Mouse (Mus musculus): ENCODE data around the gene Tox3.

Gene Tox3

DNA sequence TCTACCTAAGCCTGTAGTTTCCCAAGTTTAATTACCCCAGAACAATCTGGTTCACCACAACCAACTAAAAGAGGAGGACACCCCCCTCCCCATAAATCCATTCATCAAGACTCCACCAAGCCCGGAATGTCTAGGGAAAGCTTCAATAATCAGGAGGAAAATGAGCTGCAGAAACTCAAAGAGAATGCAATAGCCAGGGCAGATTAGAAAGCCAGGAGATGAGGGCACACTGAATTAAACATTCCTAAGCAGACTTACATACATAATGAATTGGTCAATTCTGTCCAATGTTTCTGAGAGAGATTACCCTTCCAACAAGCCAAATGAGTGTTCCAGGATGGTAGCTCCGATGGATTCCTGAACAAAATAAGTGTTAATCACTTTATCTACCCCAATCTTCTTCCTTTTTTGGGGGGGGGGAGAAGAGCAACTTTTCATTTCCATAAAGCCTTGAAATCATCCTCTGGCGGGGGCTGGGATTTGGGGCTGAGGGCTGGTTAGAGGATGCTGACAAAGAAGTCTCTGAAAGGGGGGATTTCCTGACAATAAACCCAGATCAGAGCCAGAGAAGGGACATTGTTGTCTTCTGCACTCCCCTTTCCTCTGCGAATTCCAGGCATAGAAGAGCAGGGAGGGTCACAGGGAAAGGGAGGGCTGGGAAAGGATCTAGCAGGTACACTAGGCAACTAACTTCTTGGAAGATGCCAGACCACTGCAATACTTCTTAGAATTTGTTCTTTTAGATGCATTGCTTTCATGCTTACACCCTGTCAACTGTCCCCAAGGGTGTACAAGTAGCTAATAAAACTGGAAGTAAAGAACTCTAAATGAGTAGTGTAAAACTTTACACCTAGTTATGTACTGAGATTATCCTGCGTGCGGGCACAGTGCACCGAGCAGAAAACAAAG, 17.5 kb downstream of the Tox3 start:
- no peak for DNase-seq (ENCODE audit: low spot score in 2 of 2)

DNA sequence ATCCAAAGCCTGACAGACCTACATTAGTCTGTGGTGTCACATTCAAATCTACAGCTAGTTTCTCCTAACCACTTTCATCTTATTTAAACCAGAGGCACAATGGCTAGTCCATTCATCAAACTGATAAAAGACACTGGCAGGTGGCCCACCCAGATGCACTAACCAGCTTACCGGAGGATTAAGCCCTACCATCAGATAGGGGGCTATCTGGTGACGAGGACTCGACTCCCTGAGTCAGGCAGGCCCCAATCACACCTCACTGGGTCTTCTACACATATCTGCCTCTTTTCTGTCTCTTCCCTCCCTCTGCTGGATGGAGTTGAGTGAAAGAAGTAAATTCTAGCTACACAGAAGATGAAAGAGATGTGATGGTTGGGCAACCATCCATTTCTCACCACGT, 24.3 kb downstream of the Tox3 start:
- no peak for DNase-seq (ENCODE audit: low spot score in 2 of 2)

DNA sequence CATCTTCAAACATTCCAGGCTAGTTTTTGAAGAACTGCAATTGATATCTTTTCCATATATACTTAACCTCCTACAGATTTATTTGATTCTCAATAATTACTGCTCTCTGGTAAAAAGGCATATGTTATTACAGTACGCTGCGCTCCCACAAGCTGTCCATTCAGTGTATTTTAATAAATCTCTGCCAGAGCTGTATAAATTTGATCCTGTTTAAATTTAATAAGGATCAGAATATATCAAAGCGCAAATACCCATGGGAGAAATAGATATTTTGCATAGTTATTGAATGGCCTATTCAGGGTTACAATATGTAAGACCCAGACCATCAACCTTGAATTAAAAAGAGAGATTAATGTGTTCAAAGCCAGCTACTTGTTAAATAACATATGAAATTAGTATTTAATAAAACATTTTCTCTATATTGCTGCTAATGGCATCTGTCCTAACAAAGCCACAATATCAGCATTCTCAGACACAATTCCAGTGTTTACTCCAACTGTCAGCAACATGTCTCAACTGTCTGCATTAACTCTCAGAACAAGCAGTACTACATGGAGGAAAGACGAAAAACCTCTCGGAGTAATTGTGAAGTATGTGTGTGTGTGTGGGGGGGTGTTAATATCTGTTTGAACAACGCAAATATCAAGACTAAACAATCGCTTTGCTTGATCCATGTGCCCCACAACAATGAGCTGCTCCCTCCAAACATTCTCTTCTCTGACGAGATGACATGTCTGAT, 25.3 kb downstream of the Tox3 start:
- DNase-seq (ENCODE audit: low spot score in 2 of 2) = no peak

DNA sequence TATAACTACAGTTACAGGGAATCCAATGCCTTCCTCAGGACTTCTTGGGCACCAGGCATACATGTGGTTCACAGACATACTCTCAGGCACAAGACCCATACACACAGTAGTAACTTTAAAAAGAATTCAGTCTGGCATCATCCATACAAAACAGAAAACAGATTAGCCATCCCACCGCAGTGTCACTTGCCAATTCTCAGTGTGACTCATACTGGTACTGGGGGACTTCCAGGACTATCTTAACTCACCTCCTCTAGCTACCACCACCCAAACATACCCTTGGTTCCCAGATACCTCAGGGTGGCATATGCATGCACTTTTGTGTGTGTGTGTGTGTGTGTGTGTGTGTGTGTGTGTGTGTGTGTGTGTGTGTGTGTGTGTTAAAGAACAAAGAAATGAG, 26.9 kb downstream of the Tox3 start:
- DNase-seq (ENCODE audit: low spot score in 2 of 2) = no peak

DNA sequence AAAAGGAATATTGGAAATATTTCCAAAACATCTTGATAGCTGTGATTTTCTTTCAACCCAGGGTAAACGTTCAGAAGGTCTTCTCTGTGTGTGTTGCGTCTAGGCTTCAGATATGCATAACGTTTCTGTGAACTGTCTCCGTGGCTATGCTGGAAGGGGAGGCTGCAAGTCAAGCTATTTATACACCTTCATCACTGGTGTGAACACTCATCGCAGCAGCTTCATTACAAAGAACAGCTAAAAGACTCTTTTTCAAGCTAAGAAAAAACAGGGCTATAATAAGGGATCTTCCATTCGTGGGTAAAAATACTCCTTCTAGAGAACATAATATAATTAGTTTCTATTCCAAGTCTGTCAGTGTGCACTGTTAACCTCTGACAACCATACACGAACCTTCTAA, 33.8 kb downstream of the Tox3 start:
- no peak for DNase-seq (ENCODE audit: low spot score in 2 of 2)

DNA sequence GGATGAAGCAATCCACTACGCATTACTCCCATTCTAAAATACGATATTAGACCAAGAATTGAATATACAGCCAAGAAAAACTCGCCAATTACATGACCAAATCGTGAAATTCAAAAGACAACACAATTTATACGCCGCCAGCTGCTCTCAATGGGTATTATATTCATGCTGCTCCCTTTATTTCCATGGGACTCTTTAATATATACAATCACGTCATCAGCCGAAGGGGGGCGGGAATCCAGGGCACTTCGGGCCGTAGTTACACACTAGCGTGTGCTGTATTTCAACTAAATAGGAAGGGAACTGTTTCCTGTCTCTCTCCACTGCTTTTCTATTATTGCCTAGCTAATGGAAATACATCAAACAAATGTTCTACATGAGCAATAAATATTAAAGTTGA, 45.2 kb downstream of the Tox3 start:
- no peak for DNase-seq (ENCODE audit: low spot score in 2 of 2)

DNA sequence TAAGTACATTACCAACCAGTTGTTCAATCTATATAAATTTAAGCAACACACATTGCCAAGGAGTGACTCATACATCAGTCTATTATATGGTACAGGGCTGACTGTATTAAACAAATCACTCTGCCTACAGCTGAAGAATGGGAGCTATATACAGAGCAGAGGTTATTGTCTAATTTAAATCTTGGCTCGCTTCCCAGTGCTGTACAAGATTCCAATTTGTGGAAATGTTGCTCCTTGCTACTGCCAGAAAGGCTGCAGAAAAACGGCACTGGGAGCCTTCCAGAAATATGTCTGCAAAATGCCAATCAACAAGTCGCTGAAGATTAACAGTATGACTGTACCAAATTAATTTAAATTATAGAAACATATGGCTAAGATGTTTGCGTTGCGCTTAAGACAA, 45.9 kb downstream of the Tox3 start:
- DNase-seq (ENCODE audit: low spot score in 2 of 2) = no peak

DNA sequence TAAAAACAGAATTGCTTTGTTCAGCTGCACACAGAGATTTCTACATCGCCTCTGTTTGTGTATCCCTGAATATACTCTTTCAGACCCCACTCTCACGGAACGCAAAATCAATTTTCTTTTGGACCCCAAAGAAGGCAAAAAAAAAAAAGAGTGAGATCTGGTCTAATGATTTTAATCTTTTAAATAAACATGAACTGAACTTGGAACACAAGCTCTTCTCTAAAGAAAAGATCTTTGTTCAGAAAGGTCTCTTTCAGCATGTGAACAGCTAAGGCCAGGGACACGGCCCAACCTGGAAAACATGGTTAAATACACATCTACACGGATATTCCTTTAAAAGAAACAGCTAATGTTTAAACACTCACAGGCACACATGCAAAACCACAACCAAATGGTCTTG, 46.6 kb downstream of the Tox3 start:
- no peak for DNase-seq (ENCODE audit: low spot score in 2 of 2)

DNA sequence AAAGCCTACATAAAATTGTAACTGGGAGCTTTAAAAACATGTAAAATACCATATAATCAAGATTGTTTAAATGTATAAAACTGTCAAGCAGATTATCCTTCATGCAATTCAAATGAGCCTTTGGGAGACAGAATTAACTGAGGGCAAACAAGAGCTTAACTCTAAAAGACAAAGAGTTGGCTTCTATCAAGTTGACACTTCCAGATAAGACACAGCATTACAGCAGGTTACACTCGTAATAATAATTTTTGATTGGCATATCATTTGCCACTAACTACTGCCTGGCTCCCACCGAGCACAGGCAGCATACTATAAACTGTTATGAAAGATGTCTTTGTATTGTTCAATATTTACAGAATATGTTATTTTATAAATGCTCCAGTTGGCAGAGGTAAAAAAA, 47.2 kb downstream of the Tox3 start:
- DNase-seq (ENCODE audit: low spot score in 2 of 2) = no peak

DNA sequence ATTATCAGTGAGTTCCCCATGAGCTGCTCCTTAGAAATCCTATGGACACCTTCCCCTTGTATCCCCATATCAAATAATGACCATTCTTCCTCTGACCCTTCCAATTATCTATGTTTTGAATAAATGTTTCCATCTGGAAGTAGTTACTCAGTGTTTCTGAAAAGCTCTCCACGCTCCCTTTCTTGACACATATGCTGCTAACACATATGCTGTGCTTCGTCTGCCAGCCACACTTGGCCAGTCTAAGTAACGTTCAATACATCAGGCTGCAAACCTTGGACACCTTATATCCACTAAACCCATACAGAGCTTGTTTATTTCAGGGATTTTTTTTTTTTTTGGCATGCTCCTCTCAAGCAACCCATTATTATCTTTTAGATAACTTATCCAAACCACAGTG, 54.1 kb downstream of the Tox3 start:
- no peak for DNase-seq (ENCODE audit: low spot score in 2 of 2)

DNA sequence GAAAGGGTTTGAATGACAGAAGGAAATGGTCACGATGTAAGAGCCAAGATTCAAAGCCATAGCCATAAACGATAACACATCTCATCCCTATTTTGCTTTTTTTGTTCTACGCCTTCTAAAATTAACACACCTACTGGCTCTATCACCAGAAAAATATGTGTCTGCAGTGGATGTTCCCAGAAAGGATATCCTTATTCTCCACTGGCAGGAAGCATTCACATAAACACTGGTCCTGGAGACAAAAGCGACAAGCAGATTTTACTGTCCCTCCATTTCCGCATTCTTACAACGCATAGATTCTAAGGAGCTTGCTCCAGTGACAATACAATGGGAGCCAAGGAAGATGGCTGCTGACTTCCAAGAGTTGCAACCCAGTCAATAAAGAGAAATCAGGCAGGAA, 57.3 kb downstream of the Tox3 start:
- no peak for DNase-seq (ENCODE audit: low spot score in 2 of 2)

DNA sequence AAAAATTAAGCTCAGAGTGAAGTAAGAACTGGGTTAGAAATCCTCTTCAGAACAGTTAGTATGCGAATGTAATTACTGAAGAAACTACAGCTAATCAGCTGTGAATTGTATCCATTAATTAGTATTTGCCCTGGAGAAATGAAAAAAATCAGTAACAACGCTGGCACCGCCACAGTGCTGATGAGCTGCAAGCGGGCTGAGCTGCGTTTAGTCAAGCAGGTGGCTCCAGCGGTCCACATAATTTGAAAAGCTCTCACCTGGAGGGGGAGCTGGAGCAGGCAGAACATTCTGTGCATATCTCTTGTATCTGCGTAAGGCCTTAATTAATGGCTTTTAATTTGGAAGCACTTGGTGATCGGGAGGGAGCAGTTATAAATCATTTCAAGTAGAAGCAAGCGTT, 71.4 kb downstream of the Tox3 start:
- DNase-seq (ENCODE audit: low spot score in 2 of 2) = no peak

DNA sequence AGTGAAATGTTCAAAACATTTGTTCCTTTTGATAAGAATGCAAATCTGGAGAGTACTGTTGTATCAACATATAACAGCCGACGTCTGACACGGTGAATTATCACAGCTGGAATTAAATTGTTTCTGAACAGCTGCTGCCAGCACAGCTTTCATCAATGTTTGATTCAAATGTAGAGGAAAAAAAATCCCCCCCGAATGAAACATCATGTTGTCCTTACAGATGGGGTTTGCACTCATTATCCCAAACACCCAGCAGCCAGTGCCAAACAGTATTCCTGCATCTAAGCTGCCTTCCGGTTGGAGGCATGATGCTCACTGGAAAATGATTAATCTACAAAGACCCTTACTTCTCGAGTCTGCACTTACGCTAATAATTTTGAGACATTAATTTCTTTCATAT, 75.0 kb downstream of the Tox3 start:
- no peak for DNase-seq (ENCODE audit: low spot score in 2 of 2)

DNA sequence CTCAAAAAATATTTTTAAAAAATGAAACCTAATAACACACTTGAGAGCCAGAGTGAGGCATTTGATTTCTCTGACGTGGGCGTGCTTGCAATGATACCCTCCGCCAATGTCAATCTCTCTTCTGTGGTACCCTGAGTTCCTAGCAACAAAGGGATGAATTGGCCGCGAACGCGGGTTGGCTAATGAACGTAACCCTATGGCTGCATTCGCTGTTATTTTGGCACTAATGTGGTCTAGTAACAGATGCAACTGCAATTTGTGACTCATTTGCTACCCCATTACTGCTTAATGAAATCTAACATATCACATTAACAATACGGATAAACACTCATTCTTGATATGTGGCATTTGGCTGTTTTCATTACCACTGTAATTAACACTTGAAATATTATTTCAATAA, 76.2 kb downstream of the Tox3 start:
- DNase-seq (ENCODE audit: low spot score in 2 of 2) = no peak

DNA sequence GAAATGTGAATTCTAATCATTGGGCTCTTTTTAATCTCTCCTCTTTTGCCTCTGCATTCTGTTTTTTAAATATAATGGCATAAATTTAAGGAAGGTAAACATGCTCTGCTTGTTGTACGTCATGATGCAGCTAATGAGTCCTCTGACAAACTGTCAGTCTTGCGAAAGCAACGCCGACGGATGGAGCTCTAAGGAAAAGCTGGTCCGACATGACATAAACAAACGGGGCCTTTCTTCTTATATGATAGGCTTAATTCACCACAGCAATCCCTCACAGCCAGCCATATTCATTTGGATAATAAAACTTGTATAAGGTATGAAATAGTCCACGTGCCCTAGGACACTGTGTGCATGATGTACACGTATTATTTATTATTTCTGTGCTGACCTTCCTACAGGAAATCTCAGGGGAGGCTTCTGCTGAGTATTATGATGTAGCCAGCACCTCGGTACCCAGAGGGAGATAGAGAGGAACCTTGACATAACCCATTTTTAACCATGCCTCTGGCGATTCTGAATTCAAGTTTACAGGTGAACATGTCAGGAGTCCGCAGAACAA, 80.4 kb downstream of the Tox3 start:
- DNase-seq (ENCODE audit: low spot score in 2 of 2) = no peak

DNA sequence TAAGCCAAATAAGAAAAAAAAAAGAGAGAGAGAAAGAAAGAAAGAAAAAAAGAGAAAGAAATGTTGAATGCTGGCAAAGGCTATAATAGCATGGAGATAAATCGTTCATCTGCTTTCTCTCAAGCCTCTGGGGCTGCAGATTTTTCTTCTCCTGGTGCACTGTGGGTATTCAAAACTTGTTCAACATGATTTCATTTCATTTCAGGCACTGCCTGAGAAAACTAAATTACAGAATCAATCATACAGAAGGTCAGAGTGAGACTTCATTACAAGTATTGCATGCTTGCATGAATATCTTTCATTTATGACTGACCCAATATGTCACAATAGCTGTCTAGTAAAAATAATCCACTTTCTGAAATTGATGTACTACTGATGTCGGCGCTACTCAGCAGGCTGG, 81.2 kb downstream of the Tox3 start:
- DNase-seq (ENCODE audit: low spot score in 2 of 2) = no peak

DNA sequence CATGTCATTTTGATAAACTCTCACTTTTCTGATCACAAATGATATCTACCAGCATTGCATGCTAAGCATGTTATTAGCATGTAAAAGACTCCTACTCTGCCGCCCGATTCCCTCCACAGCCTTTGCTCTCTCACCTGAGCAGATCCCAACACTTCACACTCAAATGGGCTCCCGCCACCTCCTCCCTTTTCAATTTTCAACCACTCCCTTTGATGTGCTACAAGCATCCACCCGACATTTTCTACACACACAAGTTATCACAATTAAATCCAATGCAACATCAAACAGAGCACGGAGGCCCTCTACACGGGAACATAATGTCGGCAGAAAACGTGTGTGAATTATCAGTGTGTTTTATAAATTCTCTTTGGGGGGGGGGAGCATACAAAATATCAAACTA, 81.9 kb downstream of the Tox3 start:
- no peak for DNase-seq (ENCODE audit: low spot score in 2 of 2)

DNA sequence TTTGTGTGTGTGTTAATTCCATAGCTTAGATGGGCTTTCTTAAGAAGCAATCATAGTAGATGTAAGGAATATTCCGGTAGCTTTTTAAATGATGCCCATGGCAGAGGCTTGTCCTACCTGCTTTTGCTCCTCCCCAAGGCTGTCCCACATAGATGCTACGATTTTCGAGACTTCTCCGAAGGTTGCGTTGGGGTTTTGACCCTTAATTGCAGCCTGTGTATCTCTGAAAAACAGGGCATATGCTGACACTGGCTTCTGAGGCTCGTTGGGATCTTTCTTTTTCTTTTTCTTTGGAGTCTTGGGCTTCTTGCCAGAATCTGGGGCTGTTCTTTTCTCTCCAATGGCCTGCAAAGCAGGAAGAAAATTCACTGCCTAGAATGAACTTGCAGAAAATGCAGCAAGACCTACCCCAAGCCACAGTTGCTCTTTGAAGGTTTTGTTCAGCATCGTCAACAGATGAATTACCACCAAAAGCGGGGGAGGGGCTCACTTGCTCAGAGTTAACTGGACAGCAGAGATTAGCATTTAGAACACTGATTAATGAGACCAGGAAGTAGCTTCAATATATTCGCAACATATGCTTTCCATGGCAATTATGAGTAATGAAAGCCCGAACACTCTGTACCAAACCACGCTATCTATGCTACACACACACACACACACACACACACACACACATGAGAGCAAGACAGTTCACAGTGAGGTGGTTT, 93.8 kb downstream of the Tox3 start:
- DNase-seq (ENCODE audit: low spot score in 2 of 2) = no peak

DNA sequence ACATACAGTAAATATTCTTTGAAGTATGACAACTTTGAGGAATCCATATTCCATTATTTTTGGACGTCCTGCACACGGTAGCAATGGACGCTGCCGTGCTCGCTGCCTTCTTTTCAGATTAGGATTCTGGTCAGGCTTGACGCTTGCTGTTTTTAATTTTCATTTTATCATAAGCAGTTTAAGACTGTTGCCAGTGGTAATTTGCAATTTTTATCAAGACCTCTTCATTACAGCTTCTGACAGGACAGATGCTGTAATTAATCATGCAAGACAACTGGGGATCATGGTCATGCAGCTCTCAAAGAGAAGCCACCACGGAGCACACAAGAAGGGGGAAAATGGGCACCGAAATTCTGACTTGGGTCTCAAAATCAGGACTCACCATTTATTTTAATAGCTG, 101.8 kb downstream of the Tox3 start:
- DNase-seq (ENCODE audit: low spot score in 2 of 2) = no peak

DNA sequence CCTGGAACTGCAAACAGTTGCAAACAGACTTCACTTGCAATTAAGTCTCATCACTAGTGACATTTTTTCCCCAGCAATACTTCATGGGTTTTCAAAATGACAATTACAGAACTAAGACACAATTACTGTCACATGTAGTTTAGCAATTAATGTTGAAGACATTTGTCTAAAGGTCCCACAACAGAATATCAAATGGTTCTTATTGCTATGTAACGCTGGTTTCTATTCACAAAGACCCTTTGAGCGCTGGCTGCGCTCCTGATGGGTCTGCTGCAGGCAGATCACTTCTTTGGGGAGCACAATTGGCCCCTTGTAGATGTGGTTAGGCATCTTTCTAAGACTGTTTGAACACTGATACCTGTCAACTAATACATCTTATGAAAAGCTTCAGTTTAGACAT, 102.3 kb downstream of the Tox3 start:
- no peak for DNase-seq (ENCODE audit: low spot score in 2 of 2)

DNA sequence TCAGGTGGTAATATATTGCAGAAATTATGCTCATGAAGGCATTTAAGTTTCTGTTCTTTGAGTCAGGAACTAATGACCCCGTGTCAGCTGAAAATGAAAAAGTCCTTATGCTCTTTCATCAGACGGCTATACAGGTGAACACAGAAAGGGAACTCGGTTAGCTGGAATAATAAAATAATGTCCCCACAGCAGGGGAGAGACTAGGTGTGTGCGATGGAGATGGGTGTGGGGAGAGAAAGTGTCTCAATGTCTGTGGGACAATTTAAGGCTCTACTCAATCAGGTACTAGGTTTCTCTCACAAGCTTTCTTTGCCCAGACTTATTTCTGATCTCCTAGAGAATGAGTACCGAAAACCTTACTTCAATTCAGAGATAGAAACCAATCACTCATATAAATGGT, 103.0 kb downstream of the Tox3 start:
- DNase-seq (ENCODE audit: low spot score in 2 of 2) = no peak

DNA sequence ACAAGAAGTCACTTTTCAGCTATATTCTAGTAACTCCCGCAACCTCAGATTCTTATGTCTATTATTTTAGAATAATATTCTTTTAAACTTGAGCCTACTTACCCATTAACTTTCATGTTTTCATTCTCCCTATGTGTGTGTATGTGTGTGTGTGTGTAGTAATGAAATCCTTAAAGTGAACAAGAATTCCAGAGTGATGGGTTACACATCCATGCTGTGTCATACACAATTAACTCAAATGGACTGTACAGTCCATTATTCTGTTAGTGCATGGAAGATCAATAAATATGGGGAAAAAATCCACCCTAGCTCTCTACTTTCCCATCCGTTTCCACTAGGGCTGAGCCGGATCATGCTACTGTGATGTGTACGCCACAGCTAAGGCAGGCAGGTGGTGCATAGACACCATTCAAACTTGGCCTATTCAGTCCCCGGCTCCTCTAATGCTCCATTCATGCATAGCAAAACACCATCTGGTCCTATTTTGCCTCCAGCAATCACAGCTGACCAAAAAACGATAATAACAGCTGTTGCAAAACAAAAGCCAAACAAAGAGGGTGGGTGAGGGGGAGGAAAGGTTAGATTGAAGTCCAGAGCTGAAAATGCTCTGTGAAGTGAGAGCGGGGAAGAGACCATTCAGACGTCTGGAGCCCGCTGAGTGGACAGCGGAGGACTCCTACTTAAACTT, 103.5 kb downstream of the Tox3 start:
- DNase-seq (ENCODE audit: low spot score in 2 of 2) = no peak
